Mouse (Mus musculus) embryonic fibroblast, embryonic 13.5 days (primary cell): ENCODE results near the gene Psmd14.

Source experiments
- CTCF ChIP-seq: IDR thresholded peaks from 2 replicates; pipeline ENCODE4 v1.5.1; 2011; ENCODE audit warnings: mild to moderate bottlenecking, control low read depth, low read length, moderate library complexity, borderline replicate concordance; ENCODE audit not compliant: insufficient read depth
- POLR2A ChIP-seq: IDR thresholded peaks from 2 replicates; pipeline ENCODE4 v1.6.1; 2011; ENCODE audit warnings: low read depth, mild to moderate bottlenecking, control low read depth, low read length, moderate library complexity

DNA sequence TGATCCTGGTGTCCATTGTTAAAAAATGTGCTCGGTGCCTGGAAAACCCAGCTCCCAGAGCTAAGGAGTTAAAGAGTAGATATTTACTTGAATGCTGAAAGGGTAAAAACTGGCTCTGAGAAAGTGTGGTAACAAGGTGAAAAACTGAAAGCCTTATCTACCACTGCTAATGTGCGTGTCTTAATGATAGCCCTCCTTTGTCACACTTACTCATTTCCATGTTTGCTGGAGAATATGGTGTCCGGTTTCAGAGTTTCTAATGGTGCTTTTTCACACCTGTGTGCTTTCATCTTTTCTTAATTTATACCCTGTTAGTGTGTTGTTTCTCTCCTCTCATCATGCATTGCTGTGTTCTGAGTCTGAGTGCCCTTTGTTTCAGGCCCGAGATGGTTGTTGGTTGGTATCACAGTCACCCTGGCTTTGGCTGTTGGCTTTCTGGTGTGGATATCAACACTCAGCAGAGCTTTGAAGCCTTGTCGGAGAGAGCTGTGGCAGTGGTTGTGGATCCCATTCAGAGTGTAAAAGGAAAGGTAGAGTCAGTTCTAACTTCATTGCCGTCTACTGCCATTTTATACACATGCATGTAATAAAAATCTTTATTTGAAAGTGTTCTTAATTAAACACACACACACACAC lies 53.1 kb downstream of the Psmd14 start:
- TF ChIP-seq POLR2A, result no peak
- TF ChIP-seq CTCF, result no peak
